Mouse (Mus musculus) testis, adult 2 months (tissue): ENCODE measurements around the gene Kdm1b.

Source experiments
- CTCF ChIP-seq: fragments of 200-500 bp; IDR thresholded peaks from 2 replicates; pipeline ENCODE4 v1.5.1; 2012; ENCODE audit warnings: low read depth, mild to moderate bottlenecking, inconsistent platforms, low read length, moderate library complexity; ENCODE audit not compliant: control insufficient read depth, insufficient read depth, insufficient replicate concordance
- POLR2A ChIP-seq: fragments of 200-500 bp; IDR thresholded peaks from 2 replicates; pipeline ENCODE4 v1.6.1; 2012; ENCODE audit warnings: low read depth, mild to moderate bottlenecking, inconsistent platforms, low read length, moderate library complexity; ENCODE audit not compliant: control insufficient read depth

DNA sequence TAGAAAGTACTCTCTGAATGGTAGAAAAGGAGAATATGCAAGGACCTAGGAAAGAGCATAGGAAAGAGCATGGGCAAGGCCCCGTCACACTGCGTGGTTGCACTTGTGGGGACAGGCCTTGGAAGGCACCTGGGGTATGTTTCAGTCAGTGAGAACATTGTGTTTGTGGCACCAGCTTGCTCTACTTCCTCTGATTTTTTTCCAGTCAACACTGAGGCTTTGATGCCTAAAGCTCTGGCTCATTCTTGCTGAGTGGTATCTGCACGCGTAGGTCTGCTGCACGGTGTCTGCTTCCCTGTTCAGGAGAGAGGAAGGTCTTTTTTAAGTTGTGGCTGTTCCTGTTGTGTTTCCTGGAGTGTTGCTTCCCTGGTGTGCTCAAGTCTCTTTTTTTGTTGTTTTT lies 13.5 kb downstream of the Kdm1b start:
- TF ChIP-seq CTCF: no peak
- no peak for TF ChIP-seq POLR2A
